Mouse (Mus musculus) cerebellum, adult 2 months (tissue): ENCODE measurements around the gene Usp11. TPM values are rescaled to one million over a fixed set of nuclear protein-coding genes. Genes with fewer than 3 reads are reported as not detected.

Source experiments
- DNase-seq, 2 experiments: peaks; one replicate each; pipeline ENCODE4 v3.0.0; 2021
- H3K27ac ChIP-seq: fragments of 200-500 bp; 2 replicates; pipeline ENCODE4 v1.5.1; 2012; ENCODE audit warnings: low read length, control low read depth, inconsistent platforms; ENCODE audit not compliant: insufficient read depth
- H3K27me3 ChIP-seq: fragments of 200-500 bp; 2 replicates; pipeline ENCODE4 v1.6.1; 2012; ENCODE audit warnings: inconsistent platforms, mild to moderate bottlenecking, low read length, moderate library complexity; ENCODE audit not compliant: control insufficient read depth, insufficient read depth
- H3K4me1 ChIP-seq: fragments of 200-500 bp; 2 replicates; pipeline ENCODE4 v1.6.1; 2011; ENCODE audit warnings: low read length; ENCODE audit not compliant: control insufficient read depth, insufficient read depth
- H3K4me3 ChIP-seq: fragments of 200-500 bp; replicated peaks from 2 replicates; pipeline ENCODE3; 2011; ENCODE audit warnings: mild to moderate bottlenecking, low read depth, low read length, control low read depth; ENCODE audit not compliant: insufficient read depth
- CTCF ChIP-seq: fragments of 200-500 bp; IDR thresholded peaks from 2 replicates; pipeline ENCODE4 v1.5.1; 2011; ENCODE audit warnings: low read depth, mild to moderate bottlenecking, control low read depth, low read length, moderate library complexity, borderline replicate concordance; ENCODE audit not compliant: insufficient read depth
- POLR2A ChIP-seq: fragments of 200-500 bp; IDR thresholded peaks from 2 replicates; pipeline ENCODE4 v1.6.1; 2011; ENCODE audit warnings: low read length, control low read depth, borderline replicate concordance; ENCODE audit not compliant: insufficient read depth
- WGBS: fragments of 180-500 bp; shearing (Covaris S2); methylation state at CpG from one replicate; pipeline ENCODE4 v1.1.7; 2018; 5-methylcytosine and 5-hydroxymethylcytosine counted together
- polyA plus RNA-seq: library from polyadenylated mRNA; depleted of rRNA; stranded (reverse); fragments of >200 nt; gene quantifications from 2 replicates; pipeline ENCODE4 v1.2.3, GENCODE M21; 2012; rRNA removed

Usp11 gene
- polyA plus RNA-seq = 66.2 and 69.0 TPM in 2 replicates

DNA sequence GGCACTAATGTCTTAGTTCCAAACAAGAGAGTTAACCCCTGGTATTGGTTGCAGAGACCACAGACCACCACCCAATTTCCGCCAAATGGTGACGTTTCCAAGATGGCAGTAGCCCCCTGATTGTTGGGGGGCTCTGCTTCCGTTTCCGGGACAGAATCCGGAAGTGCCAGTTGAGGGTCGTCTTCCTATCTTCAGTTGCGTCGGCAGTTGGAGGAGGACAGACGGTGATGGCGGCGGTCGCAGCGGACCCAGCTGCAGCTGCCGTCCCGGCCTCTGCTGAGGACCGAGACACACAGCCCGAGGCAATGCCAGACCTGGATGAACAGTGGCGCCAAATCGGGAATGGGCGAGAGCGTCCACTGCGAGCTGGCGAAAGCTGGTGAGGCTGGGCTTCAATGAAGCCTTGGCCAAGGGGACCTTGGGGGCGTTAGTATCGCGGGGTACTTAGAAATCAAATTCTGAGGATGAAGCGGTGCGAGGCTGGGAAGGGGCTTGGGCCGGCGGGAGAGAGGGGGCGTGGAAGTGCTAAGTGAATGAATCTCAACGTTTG, at the start of gene Usp11:
Usp11 (plus strand) TSS at position 166 of the 550 bp plus-strand sequence.
- DNase-seq = peak in 1 of 2 experiments; percentile 48
- H3K27ac ChIP-seq = peak within 1 kb of the TSS; percentile 56
- TF ChIP-seq CTCF = no peak
- TF ChIP-seq POLR2A = 0 out of 2 replicates have a peak, but pooled peaks have one; percentile 20
- H3K4me1 ChIP-seq = peaks cover under 1% of the 10 kb centered on the region; the same call in 1 of the 2 replicates
- WGBS = 14% methylated on average over 32 of the region's 32 CpGs
- H3K4me3 ChIP-seq = peak within 1 kb of the TSS; percentile 80
- no peaks in the 10 kb centered on the region for H3K27me3 ChIP-seq

DNA sequence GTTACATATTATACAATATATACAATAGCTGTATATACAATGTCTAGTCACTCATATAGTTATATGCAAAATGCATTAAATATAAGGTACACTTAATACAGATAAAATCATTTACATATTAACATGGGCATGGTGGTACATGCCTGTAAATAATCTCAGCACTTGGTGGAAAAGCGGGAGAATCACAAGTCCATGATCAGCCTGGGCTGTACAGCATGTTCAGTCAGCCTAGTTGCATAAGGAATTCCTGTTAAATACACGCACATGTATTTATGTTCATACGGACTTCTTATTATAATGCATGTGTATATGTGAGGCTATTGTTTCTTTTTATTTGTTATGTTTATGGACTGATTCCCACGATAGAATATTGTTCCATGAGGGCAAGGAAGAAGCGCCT, 46.1 kb upstream of the Usp11 start:
- Histone ChIP-seq H3K4me3 (no peak overlapping the region), H3K4me1 (no peaks in the 10 kb centered on the region), H3K27me3 (no peaks in the 10 kb centered on the region), H3K27ac (no peak overlapping the region)
- TF ChIP-seq CTCF (no peak), POLR2A (no peak)
- DNase-seq = no peak
- 13% methylated on average over 5 of the region's 5 CpGs for WGBS

DNA sequence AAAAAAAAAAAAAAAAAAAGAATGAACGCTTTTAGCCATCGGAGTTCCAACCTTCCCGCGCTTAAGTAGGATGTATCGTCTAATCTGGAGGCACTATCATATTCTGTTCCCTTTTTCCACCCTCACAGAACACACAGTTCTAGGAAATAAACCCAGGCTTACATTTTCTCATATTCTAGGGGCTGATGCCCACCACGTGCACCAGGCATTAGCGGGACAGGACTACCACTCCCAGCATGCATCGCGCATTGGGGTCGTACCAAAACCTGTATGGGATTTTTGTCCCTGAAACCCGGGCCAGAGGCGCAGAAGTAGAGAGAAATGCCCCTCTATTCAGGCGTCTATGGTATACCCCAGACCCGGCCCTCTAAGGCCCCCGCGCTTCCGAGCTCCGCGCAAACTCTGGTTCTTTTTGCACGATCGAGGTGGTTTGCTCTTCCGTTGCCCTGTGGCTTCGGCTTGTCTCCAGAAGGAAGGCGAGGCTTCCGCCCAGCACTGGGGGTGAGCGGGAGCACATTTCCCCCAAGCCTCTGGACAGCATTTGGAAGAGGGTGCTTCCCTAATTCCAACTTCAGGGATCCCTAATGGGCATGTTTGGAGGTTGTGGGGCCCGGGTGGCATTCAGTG, 45.6 kb upstream of the Usp11 start, which contains the start of gene Uba1:
Uba1 (plus strand) TSS at position 301 of the 627 bp plus-strand sequence.
- DNase-seq = peak; percentile 79 to 86
- WGBS = 9% methylated on average over 27 of the region's 27 CpGs
- Histone ChIP-seq H3K27me3 (no peaks in the 10 kb centered on the region), H3K4me3 (peak within 1 kb of the TSS; percentile 93), H3K4me1 (no peaks in the 10 kb centered on the region), H3K27ac (no peak within 1 kb of the TSS)
- TF ChIP-seq CTCF = no peak
- TF ChIP-seq POLR2A = 0 out of 2 replicates have a peak, but pooled peaks have one; percentile 15

DNA sequence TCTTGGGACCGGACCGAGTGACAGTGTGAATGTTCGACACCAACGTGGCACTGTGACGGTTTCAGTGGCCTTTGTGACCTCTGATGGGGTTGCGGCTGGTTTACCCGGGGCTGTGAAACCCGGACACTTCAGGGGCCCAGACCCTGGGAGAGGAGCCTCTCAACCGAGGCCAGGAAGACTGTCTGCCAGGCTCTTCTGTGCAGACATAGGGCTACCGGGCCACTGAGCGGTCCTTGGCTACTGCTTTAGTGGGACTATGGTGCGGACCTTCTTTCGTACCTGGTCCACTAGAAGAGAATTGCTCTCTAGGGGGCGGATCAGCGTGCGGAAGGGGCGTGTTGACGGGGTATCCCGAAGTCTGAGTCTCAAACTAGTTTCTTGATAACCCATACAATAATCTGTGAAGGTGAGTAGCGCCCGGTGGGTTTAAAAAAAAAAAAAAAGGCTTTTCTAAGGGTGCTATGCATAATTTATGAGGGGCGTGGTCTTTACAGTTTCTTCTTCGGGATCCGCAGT, 44.8 kb upstream of the Usp11 start:
- no peak for DNase-seq
- WGBS = 5% methylated on average over 24 of the region's 24 CpGs
- Histone ChIP-seq H3K27ac (no peak overlapping the region), H3K4me1 (no peaks in the 10 kb centered on the region), H3K4me3 (peak overlapping the region; percentile 93), H3K27me3 (no peaks in the 10 kb centered on the region)
- TF ChIP-seq CTCF = no peak
- TF ChIP-seq POLR2A = no peak

DNA sequence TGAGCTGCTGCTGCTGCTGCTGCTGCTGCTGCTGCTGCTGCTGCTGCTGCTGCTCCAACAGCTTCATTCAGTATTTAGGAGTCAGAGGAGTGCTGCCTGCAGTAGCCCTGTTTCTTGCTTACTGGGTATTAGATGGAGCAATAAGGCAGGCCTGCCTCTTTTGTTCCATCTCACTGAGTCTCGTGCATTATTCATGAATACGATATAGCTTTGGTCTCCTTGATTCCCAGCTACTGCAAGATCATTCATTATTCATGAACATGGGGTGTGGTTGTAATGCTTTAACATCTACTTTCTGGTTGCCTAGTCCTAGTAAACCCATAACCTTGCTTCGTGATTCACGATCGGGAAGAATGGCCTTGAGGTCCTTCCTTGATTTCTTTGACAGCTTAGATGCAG, 41.4 kb upstream of the Usp11 start:
- DNase-seq = no peak
- Histone ChIP-seq H3K4me3 (no peak overlapping the region), H3K4me1 (no peaks in the 10 kb centered on the region), H3K27me3 (no peaks in the 10 kb centered on the region), H3K27ac (no peak overlapping the region)
- no peak for TF ChIP-seq POLR2A
- TF ChIP-seq CTCF = no peak
- WGBS = 17% methylated on average over 5 of the region's 5 CpGs

DNA sequence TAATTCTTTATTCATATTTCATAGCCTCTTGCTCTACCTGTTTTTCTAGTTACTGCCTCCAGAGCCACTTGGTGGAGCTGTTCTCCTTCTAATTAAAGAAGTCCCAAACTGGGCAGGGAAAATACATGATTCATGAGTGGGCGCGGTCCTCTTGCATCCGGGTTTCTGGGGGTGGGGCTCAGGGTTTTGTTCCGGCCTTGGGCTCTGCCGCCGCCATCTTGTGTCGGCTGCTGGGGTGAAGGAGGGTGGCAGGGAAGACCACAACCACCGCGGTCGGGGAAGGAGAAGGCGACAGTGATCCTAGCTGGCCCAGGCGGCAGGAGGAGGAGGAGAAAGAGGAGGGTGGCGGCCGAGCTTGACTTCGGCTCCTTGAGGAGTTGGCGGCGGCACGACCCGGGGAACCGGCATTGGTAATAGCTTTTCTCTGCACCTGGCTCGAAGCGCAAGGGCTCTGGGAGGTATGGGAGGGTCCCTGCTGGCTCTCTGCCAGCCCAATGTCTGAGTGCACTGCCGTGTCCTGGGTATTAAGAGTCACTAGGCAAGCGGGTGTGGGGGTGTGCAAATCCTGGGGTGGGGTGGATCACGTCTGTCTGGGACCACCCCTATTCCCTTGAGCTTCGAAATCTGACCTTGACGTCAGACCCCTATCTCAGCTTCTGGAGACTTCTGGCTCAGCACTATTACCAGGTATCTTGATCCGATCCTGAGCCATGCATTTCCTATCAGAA, 40.8 kb upstream of the Usp11 start:
- H3K27me3 ChIP-seq = no peaks in the 10 kb centered on the region
- 9% methylated on average over 28 of the region's 28 CpGs for WGBS
- peak; percentile 83 to 89 for DNase-seq
- no peaks in the 10 kb centered on the region for H3K4me1 ChIP-seq
- TF ChIP-seq POLR2A (peak; percentile 68), CTCF (peak; percentile 44; the same call in 1 of the 2 replicates)
- H3K4me3 ChIP-seq = peak overlapping the region; percentile 87
- peak overlapping the region; percentile 81 for H3K27ac ChIP-seq

DNA sequence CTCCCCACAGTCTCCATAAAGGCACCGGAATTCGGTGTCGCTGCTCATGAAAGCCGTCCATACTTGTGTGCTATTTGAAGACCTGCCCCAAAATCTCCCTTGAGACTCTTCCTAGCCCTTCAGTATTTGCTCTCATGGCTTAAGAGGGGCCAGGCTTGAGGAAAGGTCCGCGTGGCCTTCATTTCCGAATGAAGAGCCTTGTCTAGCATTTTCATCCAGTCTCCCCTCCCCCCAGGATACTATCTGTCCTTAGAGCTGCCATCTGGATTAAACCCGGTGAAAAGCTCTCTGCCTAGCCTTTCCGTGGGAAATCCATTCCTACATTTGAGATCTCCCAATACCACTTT, 40.3 kb upstream of the Usp11 start:
- Histone ChIP-seq H3K4me3 (peak overlapping the region; percentile 87), H3K4me1 (no peaks in the 10 kb centered on the region), H3K27me3 (no peaks in the 10 kb centered on the region), H3K27ac (peak overlapping the region; percentile 81)
- 8% methylated on average over 9 of the region's 9 CpGs for WGBS
- TF ChIP-seq CTCF = no peak
- no peak for TF ChIP-seq POLR2A
- peak in 1 of 2 experiments; percentile 29 for DNase-seq
